Mouse (Mus musculus) stomach, embryonic 16.5 days (tissue): ENCODE measurements around the gene Lamc1. TPM values are rescaled to one million over a fixed set of nuclear protein-coding genes. Genes with fewer than 3 reads are reported as not detected.

Experiments
- ATAC-seq: fragments of 200-750 bp; cut with Nextera tagmentation; 2 replicates; pipeline ENCODE4 v1.8.0; 2017; ENCODE audit warnings: moderate number of reproducible peaks, moderate TSS enrichment; ENCODE audit not compliant: insufficient read depth, low FRiP score
- H3K27ac ChIP-seq: fragments of 300-500 bp; sonication (generic); 2 replicates; pipeline ENCODE4 v1.5.1; 2014; ENCODE audit warnings: low read length
- H3K27me3 ChIP-seq: fragments of 300-500 bp; sonication (generic); 2 replicates; pipeline ENCODE4 v1.6.1; 2014; ENCODE audit warnings: low read length, control low read depth, mixed read lengths; ENCODE audit not compliant: control insufficient read depth, insufficient read depth
- H3K36me3 ChIP-seq: fragments of 300-500 bp; sonication (generic); 2 replicates; pipeline ENCODE4 v1.6.1; 2014; ENCODE audit warnings: low read length; ENCODE audit not compliant: control insufficient read depth, insufficient read depth
- H3K4me1 ChIP-seq: fragments of 300-500 bp; sonication (generic); 2 replicates; pipeline ENCODE4 v1.6.1; 2014; ENCODE audit warnings: low read length, control low read depth, mixed read lengths; ENCODE audit not compliant: control insufficient read depth, insufficient read depth
- H3K4me2 ChIP-seq: fragments of 300-500 bp; sonication (generic); 2 replicates; pipeline ENCODE4 v1.6.1; 2014; ENCODE audit warnings: low read depth, low read length, mixed read lengths
- H3K4me3 ChIP-seq: fragments of 300-500 bp; sonication (generic); replicated peaks from 2 replicates; pipeline ENCODE4 v1.5.1; 2014; ENCODE audit warnings: mild to moderate bottlenecking, low read length
- H3K9ac ChIP-seq: fragments of 300-500 bp; sonication (generic); 2 replicates; pipeline ENCODE4 v1.6.1; 2014; ENCODE audit warnings: low read length
- H3K9me3 ChIP-seq: fragments of 300-500 bp; sonication (generic); replicated peaks from 2 replicates; pipeline ENCODE4 v1.6.1; 2016; ENCODE audit warnings: low read length, control low read depth; ENCODE audit not compliant: control insufficient read depth
- WGBS: fragments of 180-500 bp; shearing (Covaris S2); extraction: QIAGEN DNeasy Blood & Tissue Kit; methylation state at CpG from one replicate; pipeline ENCODE4 v1.1.7; 2014; 5-methylcytosine and 5-hydroxymethylcytosine counted together
- polyA plus RNA-seq: library from polyadenylated mRNA; unstranded; fragments of >200 nt; fragmentation: Nextera tagmentation; extraction: Ambion mirVana; gene quantifications from 2 replicates; pipeline ENCODE4 v1.2.1, GENCODE M21; 2015

Gene Lamc1
- polyA plus RNA-seq, 1 experiment from 2014 or later = 63.4 TPM

- no peak for ATAC-seq
Measured at GRCm38 (mm10) chr1:153268306-153268705, 64.3 kb downstream of the Lamc1 start.

GRCm38 (mm10) chr1:153267730-153268129 is 64.9 kb downstream of the Lamc1 start:
- 64% methylated on average over 7 of the region's 7 CpGs for WGBS
- peaks cover 62% of the 10 kb centered on the region for H3K4me1 ChIP-seq
- ATAC-seq = peak; percentile 22; the same call in 1 of the 2 replicates

More at GRCm38 (mm10) chr1:153268306-153268705, 64.3 kb downstream of the Lamc1 start:
- Histone ChIP-seq H3K4me3 (no peak overlapping the region), H3K27ac (peak overlapping the region; percentile 88), H3K36me3 (no peaks in the 10 kb centered on the region), H3K4me2 (no peak overlapping the region), H3K9ac (no peak overlapping the region), H3K4me1 (peaks cover 63% of the 10 kb centered on the region), H3K9me3 (no peaks in the 10 kb centered on the region), H3K27me3 (no peaks in the 10 kb centered on the region)
- 69% methylated on average over 7 of the region's 7 CpGs for WGBS

GRCm38 (mm10) chr1:153266891-153267290 is 65.7 kb downstream of the Lamc1 start:
- peaks cover 2% of the 10 kb centered on the region; the same call in 1 of the 2 replicates for H3K36me3 ChIP-seq
- H3K4me1 ChIP-seq = peaks cover 54% of the 10 kb centered on the region
- peak overlapping the region; percentile 19; the same call in 1 of the 2 replicates for H3K4me2 ChIP-seq
- no peak overlapping the region for H3K9ac ChIP-seq
- H3K27ac ChIP-seq = peak overlapping the region; percentile 88
- no peaks in the 10 kb centered on the region for H3K27me3 ChIP-seq
- no peak for ATAC-seq
- no peaks in the 10 kb centered on the region for H3K9me3 ChIP-seq
- WGBS = 20% methylated on average over 5 of the region's 5 CpGs
- H3K4me3 ChIP-seq = no peak overlapping the region

More at GRCm38 (mm10) chr1:153267730-153268129, 64.9 kb downstream of the Lamc1 start:
- H3K27me3 ChIP-seq = no peaks in the 10 kb centered on the region
- no peak overlapping the region for H3K4me2 ChIP-seq
- H3K36me3 ChIP-seq = no peaks in the 10 kb centered on the region
- peak overlapping the region; percentile 88 for H3K27ac ChIP-seq
- no peak overlapping the region for H3K4me3 ChIP-seq
- no peak overlapping the region for H3K9ac ChIP-seq
- no peaks in the 10 kb centered on the region for H3K9me3 ChIP-seq

- no peaks in the 10 kb centered on the region for H3K9me3 ChIP-seq
- peak overlapping the region; percentile 88 for H3K27ac ChIP-seq
- peaks cover 53% of the 10 kb centered on the region for H3K4me1 ChIP-seq
- H3K9ac ChIP-seq = peak overlapping the region; percentile 46
- ATAC-seq = peak; percentile 77
- no peak overlapping the region for H3K4me3 ChIP-seq
- peaks cover 2% of the 10 kb centered on the region; the same call in 1 of the 2 replicates for H3K36me3 ChIP-seq
- 35% methylated on average over 7 of the region's 7 CpGs for WGBS
- H3K27me3 ChIP-seq = no peaks in the 10 kb centered on the region
- no peak overlapping the region for H3K4me2 ChIP-seq
Measured at GRCm38 (mm10) chr1:153265579-153265978, 67.0 kb downstream of the Lamc1 start.

- 13% methylated on average over 7 of the region's 7 CpGs for WGBS
- peaks cover 53% of the 10 kb centered on the region for H3K4me1 ChIP-seq
Measured at GRCm38 (mm10) chr1:153265066-153265465, 67.5 kb downstream of the Lamc1 start.

GRCm38 (mm10) chr1:153259752-153260300 is 72.8 kb downstream of the Lamc1 start:
- Histone ChIP-seq H3K36me3 (peaks cover 2% of the 10 kb centered on the region; the same call in 1 of the 2 replicates), H3K9me3 (no peaks in the 10 kb centered on the region), H3K4me1 (peaks cover 9% of the 10 kb centered on the region), H3K9ac (no peak overlapping the region), H3K27ac (no peak overlapping the region), H3K27me3 (no peaks in the 10 kb centered on the region), H3K4me3 (no peak overlapping the region), H3K4me2 (no peak overlapping the region)
- no peak for ATAC-seq
- 72% methylated on average over 5 of the region's 5 CpGs for WGBS

More at GRCm38 (mm10) chr1:153265066-153265465, 67.5 kb downstream of the Lamc1 start:
- Histone ChIP-seq H3K27me3 (no peaks in the 10 kb centered on the region), H3K27ac (peak overlapping the region; percentile 88), H3K36me3 (peaks cover 2% of the 10 kb centered on the region; the same call in 1 of the 2 replicates), H3K9me3 (no peaks in the 10 kb centered on the region), H3K4me3 (no peak overlapping the region), H3K9ac (no peak overlapping the region), H3K4me2 (peak overlapping the region; percentile 6; the same call in 1 of the 2 replicates)
- peak; percentile 66 for ATAC-seq

- Histone ChIP-seq H3K4me2 (no peak overlapping the region), H3K4me3 (no peak overlapping the region), H3K4me1 (peaks cover 11% of the 10 kb centered on the region), H3K36me3 (peaks cover 24% of the 10 kb centered on the region), H3K9me3 (no peaks in the 10 kb centered on the region), H3K27ac (no peak overlapping the region), H3K9ac (no peak overlapping the region), H3K27me3 (no peaks in the 10 kb centered on the region)
- WGBS = 59% methylated on average over 4 of the region's 4 CpGs
- ATAC-seq = peak; percentile 79; the same call in 1 of the 2 replicates
Measured at GRCm38 (mm10) chr1:153252540-153253210, 79.9 kb downstream of the Lamc1 start.

- Histone ChIP-seq H3K4me1 (peaks cover 11% of the 10 kb centered on the region), H3K9ac (no peak overlapping the region), H3K36me3 (peaks cover 30% of the 10 kb centered on the region), H3K9me3 (no peaks in the 10 kb centered on the region), H3K4me3 (no peak overlapping the region), H3K27me3 (no peaks in the 10 kb centered on the region), H3K4me2 (no peak overlapping the region), H3K27ac (peak overlapping the region; percentile 84)
- ATAC-seq = peak; percentile 51; the same call in 1 of the 2 replicates
- WGBS = 70% methylated on average over 12 of the region's 12 CpGs
Measured at GRCm38 (mm10) chr1:153251590-153252206, 80.9 kb downstream of the Lamc1 start.

GRCm38 (mm10) chr1:153241346-153241745 is 91.2 kb downstream of the Lamc1 start:
- peak overlapping the region; percentile 49 for H3K27ac ChIP-seq
- H3K9ac ChIP-seq = no peak overlapping the region
- no peaks in the 10 kb centered on the region for H3K9me3 ChIP-seq
- peaks cover 32% of the 10 kb centered on the region for H3K36me3 ChIP-seq
- no peak overlapping the region for H3K4me2 ChIP-seq
- H3K4me3 ChIP-seq = no peak overlapping the region
- 63% methylated on average over 7 of the region's 7 CpGs for WGBS
- ATAC-seq = no peak
- H3K4me1 ChIP-seq = no peaks in the 10 kb centered on the region
- H3K27me3 ChIP-seq = no peaks in the 10 kb centered on the region
